In genomic region chr9:117107926-117108325, GRCm38 (mm10) we compare ENCODE assay signal across 18 mouse cellular contexts.
"Had no signal": no experiment of that assay in that cellular context is flagged by ENCODE, and none has a peak within 500 bp of the region (broad histone marks: within the 10 kb centered on the region; RNA-seq: fewer than 3 reads in every experiment).

No protein-coding gene starts in this region.

- H3K4me1 ChIP-seq: megakaryocyte, embryonic 14.5 days; stomach, embryonic 15.5 days had no signal

- ATAC-seq: lung, postnatal 0 days; midbrain, embryonic 16.5 days had no signal

- H3K4me3 ChIP-seq: lung, embryonic 15.5 days; megakaryocyte, embryonic 14.5 days; neural tube, embryonic 12.5 days; stomach, embryonic 15.5 days had no signal

- H3K27ac ChIP-seq: liver, embryonic 14.5 days; lung, embryonic 15.5 days; macrophage; neural tube, embryonic 12.5 days; stomach, embryonic 15.5 days; stomach, postnatal 0 days had no signal

- H3K9ac ChIP-seq: liver, embryonic 14.5 days; lung, embryonic 15.5 days; neural tube, embryonic 12.5 days; stomach, embryonic 15.5 days had no signal

- DNase-seq: lung, adult 2 months; lung, postnatal 14 days; lung, postnatal 36 days; midbrain, embryonic 14.5 days; right cerebral cortex, postnatal 14 days; thymus, adult 2 months; thymus, postnatal 25 days; thymus, postnatal 4 days had no signal

- H3K4me2 ChIP-seq: lung, embryonic 15.5 days; midbrain, embryonic 11.5 days; neural tube, embryonic 12.5 days; stomach, embryonic 15.5 days had no signal

- H3K27me3 ChIP-seq: lung, embryonic 15.5 days; megakaryocyte, embryonic 14.5 days; neural tube, embryonic 12.5 days; stomach, embryonic 15.5 days had no signal

- H3K36me3 ChIP-seq: stomach, embryonic 15.5 days had no signal

- H3K9me3 ChIP-seq: lung, embryonic 15.5 days; neural tube, embryonic 12.5 days; stomach, embryonic 15.5 days had no signal
